Mouse (Mus musculus): ENCODE data around the gene Fam71d.
A peak's percentile ranks its signal among the peaks of the same experiment; 100 is the strongest.

Fam71d gene

GRCm38 (mm10) chr12:78691325-78691724 lies at the start of gene Fam71d:
Gene Fam71d, plus strand, starts transcription at chr12:78691535.
- no peak for DNase-seq (ENCODE audit: low spot score)

- DNase-seq (ENCODE audit: low spot score) = no peak
Observed at GRCm38 (mm10) chr12:78643691-78644090, 47.6 kb upstream of the Fam71d start.

- no peak for DNase-seq (ENCODE audit: low spot score)
Observed at GRCm38 (mm10) chr12:78645282-78645681, 46.1 kb upstream of the Fam71d start.

- DNase-seq (ENCODE audit: low spot score) = no peak
Observed at GRCm38 (mm10) chr12:78659718-78660304, 31.5 kb upstream of the Fam71d start.

- no peak for DNase-seq (ENCODE audit: low spot score)
Observed at GRCm38 (mm10) chr12:78678101-78678806, 13.1 kb upstream of the Fam71d start.

GRCm38 (mm10) chr12:78678807-78679189 lies 12.5 kb upstream of the Fam71d start:
- DNase-seq (ENCODE audit: low spot score) = no peak

- no peak for DNase-seq (ENCODE audit: low spot score)
Observed at GRCm38 (mm10) chr12:78681048-78681447, 10.3 kb upstream of the Fam71d start.

- no peak for DNase-seq (ENCODE audit: low spot score)
Observed at GRCm38 (mm10) chr12:78682279-78682678, 9.1 kb upstream of the Fam71d start.

- no peak for DNase-seq (ENCODE audit: low spot score)
Observed at GRCm38 (mm10) chr12:78685669-78686215, 5.6 kb upstream of the Fam71d start.

- no peak for DNase-seq (ENCODE audit: low spot score)
Observed at GRCm38 (mm10) chr12:78688876-78689275, 2.5 kb upstream of the Fam71d start.

GRCm38 (mm10) chr12:78693281-78693680 lies 1.9 kb downstream of the Fam71d start:
- DNase-seq (ENCODE audit: low spot score) = no peak

GRCm38 (mm10) chr12:78717783-78718182 lies 26.4 kb downstream of the Fam71d start:
- DNase-seq (ENCODE audit: low spot score) = no peak

- no peak for DNase-seq (ENCODE audit: low spot score)
Observed at GRCm38 (mm10) chr12:78727723-78728122, 36.4 kb downstream of the Fam71d start.

GRCm38 (mm10) chr12:78739633-78740032 lies 48.3 kb downstream of the Fam71d start:
- no peak for DNase-seq (ENCODE audit: low spot score)

- DNase-seq (ENCODE audit: low spot score) = no peak
Observed at GRCm38 (mm10) chr12:78740289-78740688, 49.0 kb downstream of the Fam71d start.

GRCm38 (mm10) chr12:78746226-78746625 lies 54.9 kb downstream of the Fam71d start:
- DNase-seq (ENCODE audit: low spot score) = no peak

GRCm38 (mm10) chr12:78747406-78747805 lies 56.1 kb downstream of the Fam71d start:
- DNase-seq (ENCODE audit: low spot score) = no peak

- DNase-seq (ENCODE audit: low spot score) = peak; percentile 32
Observed at GRCm38 (mm10) chr12:78748113-78748512, 56.8 kb downstream of the Fam71d start.

GRCm38 (mm10) chr12:78748557-78749377 lies 57.4 kb downstream of the Fam71d start, which contains the start of gene Mpp5:
Gene Mpp5, plus strand, starts transcription at chr12:78748907.
- peak; percentile 97 for DNase-seq (ENCODE audit: low spot score)

- DNase-seq (ENCODE audit: low spot score) = peak; percentile 54
Observed at GRCm38 (mm10) chr12:78749378-78749801, 58.1 kb downstream of the Fam71d start.

- no peak for DNase-seq (ENCODE audit: low spot score)
Observed at GRCm38 (mm10) chr12:78761979-78762378, 70.6 kb downstream of the Fam71d start.

- no peak for DNase-seq (ENCODE audit: low spot score)
Observed at GRCm38 (mm10) chr12:78769031-78769713, 77.8 kb downstream of the Fam71d start.
